Mouse (Mus musculus): ENCODE data around the gene Gm28490. TPM values are rescaled to one million over a fixed set of nuclear protein-coding genes. Genes with fewer than 3 reads are reported as not detected.
"Not testable (repeated sequence)": the region's sequence is repeated elsewhere in the genome, so short reads cannot be mapped to it uniquely, and the experiment has no call there.

Gene Gm28490
- polyA plus RNA-seq (2012; rRNA removed) = 0.20 TPM in 1 of 2 replicates, not detected in the other

- H3K36me3 ChIP-seq (ENCODE audit: control insufficient read depth, insufficient read depth, low read length); H3K4me3 ChIP-seq (ENCODE audit: control insufficient read depth, low read depth, low read length); H3K27me3 ChIP-seq (ENCODE audit: control insufficient read depth, insufficient read depth, low read length); H3K4me1 ChIP-seq (ENCODE audit: control insufficient read depth, insufficient read depth, low read length); H3K27ac ChIP-seq (ENCODE audit: control insufficient read depth, insufficient read depth, low read depth, low read length): not testable (repeated sequence)
These were observed at the start of gene Gm28490 for GRCm38 (mm10) chrY:31634656-31635055. Gene Gm28490, minus strand, starts transcription at chrY:31634756.

Measured in testis, adult 2 months (tissue).